ENCODE assay signal across 11 mouse cellular contexts in genomic region chr6:93835211-93835610, GRCm38 (mm10).
DNase-seq lines count a peak whose midpoint lies in the region.
"Had no signal": no experiment of that assay in that cellular context is flagged by ENCODE, and none has a peak within 500 bp of the region (broad histone marks: within the 10 kb centered on the region; RNA-seq: fewer than 3 reads in every experiment).

No protein-coding gene starts in this region.

- peak; percentile 15 to 68 for DNase-seq in adrenal gland, adult (ENCODE audit: inconsistent age in 2 of 2, low spot score in 1 of 2)
- DNase-seq in adrenal gland, adult 18-20 months (ENCODE audit: low spot score in 2 of 2): no peak
- DNase-seq in heart, postnatal 10 days: peak; percentile 36 to 43
- DNase-seq in heart, adult 8-10 months (ENCODE audit: low spot score): no peak
- peak; percentile 18 for DNase-seq in left cerebral cortex, postnatal 4 days
- no peak for DNase-seq in left cerebral cortex, postnatal 25 days (ENCODE audit: low spot score in 2 of 2)
- peak; percentile 40 for DNase-seq in brain, adult 2 months (ENCODE audit: low read depth, low spot score)
- no peak for DNase-seq in frontal cortex, postnatal 14 days (ENCODE audit: low spot score in 2 of 2)
- DNase-seq: cerebellum, adult 11-12 months; forebrain, postnatal 0 days; gastrocnemius, adult 2 months had no signal

- intact Hi-C loops in heart, postnatal 10 days (cut with DNase I): no loop called here
- intact Hi-C loops in left cerebral cortex, postnatal 4 days (cut with DNase I): no loop called here
- intact Hi-C loops in left cerebral cortex, postnatal 25 days (cut with DNase I): no loop called here

Comparison
In these comparisons a context has a peak if more than half of its experiments do, and no peak if none do; other contexts are left out.
1. DNase-seq: peak in adrenal gland, adult (2 of 2), heart, postnatal 10 days (2 of 2), left cerebral cortex, postnatal 4 days (single experiment) and brain, adult 2 months (single experiment); none in adrenal gland, adult 18-20 months (0 of 2), heart, adult 8-10 months (single experiment), left cerebral cortex, postnatal 25 days (0 of 2) and frontal cortex, postnatal 14 days (0 of 2).